Mouse (Mus musculus): ENCODE measurements around the gene Scoc. TPM values are rescaled to one million over a fixed set of nuclear protein-coding genes. Genes with fewer than 3 reads are reported as not detected.
"Not testable (repeated sequence)": the region's sequence is repeated elsewhere in the genome, so short reads cannot be mapped to it uniquely, and the experiment has no call there.

The Scoc gene
- total and polyA plus RNA-seq, 2 experiments from 2014 or later: 179 to 441 TPM

GRCm38 (mm10) chr8:83441656-83442242 lies 16.4 kb downstream of the Scoc start:
- DNase-seq (ENCODE audit: low spot score) (peak; percentile 38), ATAC-seq (no peak)
- Histone ChIP-seq H3K4me2 (ENCODE audit: low read depth, low read length) (peak overlapping the region; percentile 55), H3K4me3 (ENCODE audit: low read length) (peak overlapping the region; percentile 74), H3K9me3 (ENCODE audit: low read length) (no peaks in the 10 kb centered on the region), H3K27me3 (ENCODE audit: insufficient read depth, low read length) (no peaks in the 10 kb centered on the region), H3K27ac (peak overlapping the region; percentile 90), H3K36me3 (ENCODE audit: insufficient read depth, low read length) (peaks cover under 1% of the 10 kb centered on the region; the same call in 1 of the 2 replicates), H3K4me1 (ENCODE audit: insufficient read depth, low read length) (no peaks in the 10 kb centered on the region), H3K9ac (replicated peaks; ENCODE audit: low read length) (peak overlapping the region; percentile 90)
- WGBS: under 1% methylated on average over 29 of the region's 29 CpGs
- no peak for TF ChIP-seq CTCF (IDR thresholded peaks at IDR 0.05; ENCODE audit: low read depth)

DNA sequence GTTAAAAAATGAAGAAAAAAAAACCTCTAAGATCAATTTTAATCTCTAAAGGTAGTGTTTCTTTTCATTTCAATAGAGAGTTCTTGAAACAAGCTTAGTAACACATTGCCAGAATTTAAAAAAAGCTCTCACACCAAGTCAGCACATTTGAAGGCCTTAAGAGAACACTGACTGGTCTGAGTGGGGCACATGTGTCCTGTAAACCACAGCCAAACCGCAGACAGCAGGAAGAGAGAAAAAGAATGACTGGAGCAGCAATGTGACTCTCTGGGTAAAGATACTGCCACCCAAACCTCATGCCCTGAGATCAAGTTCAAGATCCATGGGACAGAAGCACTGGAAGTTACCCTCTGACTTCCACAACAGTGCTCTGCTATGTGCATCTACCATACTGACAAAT lies 21.1 kb downstream of the Scoc start:
- no peaks in the 10 kb centered on the region for H3K4me1 ChIP-seq (ENCODE audit: insufficient read depth, low read length)
- no peak overlapping the region for H3K27ac ChIP-seq
- DNase-seq (ENCODE audit: low spot score) (no peak), ATAC-seq (no peak)
- H3K36me3 ChIP-seq (ENCODE audit: insufficient read depth, low read length): peaks cover 4% of the 10 kb centered on the region; the same call in 1 of the 2 replicates
- no peak overlapping the region for H3K4me3 ChIP-seq (ENCODE audit: low read length)
- H3K9me3 ChIP-seq (ENCODE audit: low read length): no peaks in the 10 kb centered on the region
- no peak overlapping the region for H3K4me2 ChIP-seq (ENCODE audit: low read depth, low read length)
- no peak overlapping the region for H3K9ac ChIP-seq (replicated peaks; ENCODE audit: low read length)
- no peaks in the 10 kb centered on the region for H3K27me3 ChIP-seq (ENCODE audit: insufficient read depth, low read length)
- 100% methylated on average over 1 of the region's 1 CpGs for WGBS
- no peak for TF ChIP-seq CTCF (IDR thresholded peaks at IDR 0.05; ENCODE audit: low read depth)

GRCm38 (mm10) chr8:83429071-83429524 lies 29.1 kb downstream of the Scoc start:
- H3K27me3 ChIP-seq (ENCODE audit: insufficient read depth, low read length): no peaks in the 10 kb centered on the region
- H3K4me3 ChIP-seq (ENCODE audit: low read length): no peak overlapping the region
- H3K4me1 ChIP-seq (ENCODE audit: insufficient read depth, low read length): no peaks in the 10 kb centered on the region
- WGBS: 63% methylated on average over 4 of the region's 4 CpGs
- H3K36me3 ChIP-seq (ENCODE audit: insufficient read depth, low read length): peaks cover 5% of the 10 kb centered on the region; the same call in 1 of the 2 replicates
- DNase-seq (ENCODE audit: low spot score): no peak
- H3K27ac ChIP-seq: no peak overlapping the region
- no peak overlapping the region for H3K4me2 ChIP-seq (ENCODE audit: low read depth, low read length)
- no peak overlapping the region for H3K9ac ChIP-seq (replicated peaks; ENCODE audit: low read length)
- TF ChIP-seq CTCF (IDR thresholded peaks at IDR 0.05; ENCODE audit: low read depth): no peak
- no peaks in the 10 kb centered on the region for H3K9me3 ChIP-seq (ENCODE audit: low read length)
- ATAC-seq: no peak

DNA sequence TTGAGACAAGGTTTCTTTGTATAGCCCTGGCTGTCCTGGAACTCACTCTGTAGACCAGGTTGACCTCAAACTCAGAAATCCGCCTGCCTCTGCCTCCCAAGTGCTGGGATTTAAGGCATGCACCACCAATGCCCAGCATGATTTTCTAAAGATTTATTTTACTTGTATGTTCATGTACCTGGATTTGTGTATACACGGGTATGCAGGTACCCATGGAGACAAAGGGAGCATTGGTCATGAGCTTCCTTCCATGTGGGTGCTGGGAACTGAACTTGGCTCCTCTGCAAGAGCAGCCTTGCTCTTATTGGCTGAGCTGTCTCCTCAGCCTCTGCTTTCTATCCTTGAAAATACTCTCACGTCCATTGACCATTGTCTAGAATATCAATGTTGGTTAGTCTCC lies 29.6 kb downstream of the Scoc start:
- not testable (repeated sequence) for H3K4me1 ChIP-seq (ENCODE audit: insufficient read depth, low read length); H3K27ac ChIP-seq; H3K27me3 ChIP-seq (ENCODE audit: insufficient read depth, low read length); H3K4me3 ChIP-seq (ENCODE audit: low read length); H3K9ac ChIP-seq (replicated peaks; ENCODE audit: low read length); H3K36me3 ChIP-seq (ENCODE audit: insufficient read depth, low read length); DNase-seq (ENCODE audit: low spot score); ATAC-seq; H3K4me2 ChIP-seq (ENCODE audit: low read depth, low read length); H3K9me3 ChIP-seq (ENCODE audit: low read length)
- WGBS: 89% methylated on average over 3 of the region's 3 CpGs

GRCm38 (mm10) chr8:83426949-83427348 lies 31.2 kb downstream of the Scoc start:
- no peak overlapping the region for H3K9ac ChIP-seq (replicated peaks; ENCODE audit: low read length)
- H3K27me3 ChIP-seq (ENCODE audit: insufficient read depth, low read length): no peaks in the 10 kb centered on the region
- no peak for TF ChIP-seq CTCF (IDR thresholded peaks at IDR 0.05; ENCODE audit: low read depth)
- H3K4me2 ChIP-seq (ENCODE audit: low read depth, low read length): no peak overlapping the region
- H3K4me3 ChIP-seq (ENCODE audit: low read length): no peak overlapping the region
- DNase-seq (ENCODE audit: low spot score) (no peak), ATAC-seq (no peak)
- H3K4me1 ChIP-seq (ENCODE audit: insufficient read depth, low read length): no peaks in the 10 kb centered on the region
- no peaks in the 10 kb centered on the region for H3K9me3 ChIP-seq (ENCODE audit: low read length)
- no peak overlapping the region for H3K27ac ChIP-seq
- H3K36me3 ChIP-seq (ENCODE audit: insufficient read depth, low read length): peaks cover 5% of the 10 kb centered on the region; the same call in 1 of the 2 replicates
- 82% methylated on average over 7 of the region's 7 CpGs for WGBS

- peaks cover 5% of the 10 kb centered on the region; the same call in 1 of the 2 replicates for H3K36me3 ChIP-seq (ENCODE audit: insufficient read depth, low read length)
- ATAC-seq (no peak), DNase-seq (ENCODE audit: low spot score) (no peak)
- no peak overlapping the region for H3K9ac ChIP-seq (replicated peaks; ENCODE audit: low read length)
- 72% methylated on average over 11 of the region's 11 CpGs for WGBS
- no peaks in the 10 kb centered on the region for H3K9me3 ChIP-seq (ENCODE audit: low read length)
- H3K27ac ChIP-seq: no peak overlapping the region
- no peaks in the 10 kb centered on the region for H3K27me3 ChIP-seq (ENCODE audit: insufficient read depth, low read length)
- H3K4me2 ChIP-seq (ENCODE audit: low read depth, low read length): no peak overlapping the region
- no peak overlapping the region for H3K4me3 ChIP-seq (ENCODE audit: low read length)
- H3K4me1 ChIP-seq (ENCODE audit: insufficient read depth, low read length): no peaks in the 10 kb centered on the region
- no peak for TF ChIP-seq CTCF (IDR thresholded peaks at IDR 0.05; ENCODE audit: low read depth)
Observed at GRCm38 (mm10) chr8:83426104-83426759, 32.0 kb downstream of the Scoc start.

DNA sequence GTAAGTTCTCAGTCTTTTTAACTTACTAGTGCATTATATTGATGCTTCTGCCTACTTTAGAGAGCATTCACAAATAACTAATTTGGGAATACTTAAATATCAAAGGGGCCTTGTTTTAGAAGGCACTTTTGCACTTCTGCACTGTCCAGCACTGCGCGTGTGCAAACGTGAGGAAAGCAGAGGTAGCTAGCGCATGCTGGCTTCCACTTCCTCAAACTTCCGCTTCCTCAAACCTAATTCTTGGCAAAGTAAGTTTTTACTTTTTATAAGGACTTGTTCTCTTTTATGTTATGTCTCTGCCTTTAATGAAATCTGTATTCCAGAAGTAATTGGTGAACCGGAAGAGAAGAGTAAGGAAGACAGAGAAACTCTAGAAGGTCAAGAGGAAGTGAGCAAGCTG lies 33.0 kb downstream of the Scoc start:
- WGBS: 91% methylated on average over 6 of the region's 6 CpGs
- ATAC-seq: no peak
- Histone ChIP-seq H3K9me3 (ENCODE audit: low read length) (no peaks in the 10 kb centered on the region), H3K4me2 (ENCODE audit: low read depth, low read length) (no peak overlapping the region), H3K36me3 (ENCODE audit: insufficient read depth, low read length) (peaks cover 5% of the 10 kb centered on the region; the same call in 1 of the 2 replicates), H3K27ac (no peak overlapping the region), H3K27me3 (ENCODE audit: insufficient read depth, low read length) (no peaks in the 10 kb centered on the region), H3K9ac (replicated peaks; ENCODE audit: low read length) (no peak overlapping the region), H3K4me3 (ENCODE audit: low read length) (no peak overlapping the region), H3K4me1 (ENCODE audit: insufficient read depth, low read length) (no peaks in the 10 kb centered on the region)
- no peak for DNase-seq (ENCODE audit: low spot score)
- no peak for TF ChIP-seq CTCF (IDR thresholded peaks at IDR 0.05; ENCODE audit: low read depth)

Measured in hindbrain, postnatal 0 days (tissue).